Mouse (Mus musculus) myocyte (in vitro differentiated cells): ENCODE data around the gene Gm28053.

ENCODE experiments used
- E2F4 ChIP-seq: IDR thresholded peaks from one replicate; pipeline ENCODE4 v1.6.1; 2011; ENCODE audit warnings: mild to moderate bottlenecking, control low read depth, moderate library complexity; ENCODE audit not compliant: insufficient read depth
- MAX ChIP-seq: IDR thresholded peaks from one replicate; pipeline ENCODE4 v1.6.1; 2011; ENCODE audit warnings: low read depth, mild to moderate bottlenecking, control low read depth
- POLR2A ChIP-seq: IDR thresholded peaks from one replicate; pipeline ENCODE4 v1.6.1; 2011; ENCODE audit warnings: low read depth, mild to moderate bottlenecking, control low read depth, moderate library complexity; ENCODE audit not compliant: insufficient read length
- TCF3 ChIP-seq: IDR thresholded peaks from one replicate; pipeline ENCODE4 v1.6.1; 2011; ENCODE audit warnings: low read depth, control low read depth; ENCODE audit not compliant: insufficient read length

DNA sequence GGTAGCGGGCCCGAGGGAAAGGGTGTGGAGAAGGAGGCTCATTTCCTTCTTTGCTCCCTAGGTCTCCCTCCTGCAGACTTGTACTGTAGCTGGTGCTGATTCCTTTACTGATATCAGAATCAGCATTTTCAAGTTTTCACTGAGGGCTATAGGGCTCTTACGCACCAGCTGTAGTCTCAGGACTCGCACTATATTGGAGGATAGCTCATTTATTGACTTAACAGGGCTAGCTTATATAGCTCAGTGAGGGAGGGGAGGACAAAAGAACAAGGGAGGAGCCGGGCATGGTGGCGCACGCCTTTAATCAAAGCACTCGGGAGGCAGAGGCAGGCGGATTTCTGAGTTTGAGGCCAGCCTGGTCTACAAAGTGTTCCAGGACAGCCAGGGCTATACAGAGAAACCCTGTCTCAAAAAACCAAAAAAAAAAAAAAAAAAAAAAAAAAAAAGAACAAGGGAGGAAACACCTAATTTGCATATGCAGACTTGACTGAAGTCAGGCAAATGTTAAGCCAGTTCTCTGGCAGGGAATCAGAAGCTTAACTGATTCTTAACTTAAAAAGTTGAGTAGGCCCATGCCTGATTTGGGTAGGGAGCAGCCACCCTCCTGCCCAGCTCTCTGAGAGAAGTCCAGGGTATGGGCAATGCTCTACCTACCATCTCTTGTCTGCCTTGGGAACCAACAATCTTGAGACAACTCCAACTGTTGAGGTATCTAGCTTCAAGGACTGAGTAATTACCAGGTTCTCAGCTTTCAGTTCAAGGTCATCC is 43.9 kb upstream of the Gm28053 start:
- no peak for TF ChIP-seq POLR2A
- no peak for TF ChIP-seq TCF3
- TF ChIP-seq MAX: no peak
- TF ChIP-seq E2F4: no peak
